Mouse (Mus musculus): ENCODE measurements around the gene Cdh1. TPM values are rescaled to one million over a fixed set of nuclear protein-coding genes. Genes with fewer than 3 reads are reported as not detected.
A peak's percentile ranks its signal among the peaks of the same experiment; 100 is the strongest.

Gene Cdh1
- polyA plus RNA-seq, 1 experiment from 2014 or later: 11.5 TPM

DNA sequence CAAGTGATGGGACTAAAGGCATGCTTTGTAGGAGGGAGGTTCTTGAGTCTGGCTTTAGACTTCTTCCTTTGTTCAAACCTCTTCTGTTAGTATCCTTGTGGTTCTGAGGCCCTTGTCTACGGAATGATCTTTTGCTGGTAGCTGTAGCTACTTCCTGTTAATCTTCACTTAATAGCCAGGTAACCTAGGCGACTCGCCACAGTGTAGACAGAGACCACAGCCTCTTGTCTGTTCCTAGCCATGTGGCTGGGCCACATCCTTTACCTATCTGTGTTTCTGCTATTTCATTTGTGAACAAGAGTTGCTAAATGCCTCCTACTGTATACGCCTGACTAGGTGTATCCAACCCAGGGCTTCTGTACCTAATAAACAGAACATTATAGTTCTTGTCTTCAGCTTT, 39.9 kb downstream of the Cdh1 start:
- H3K9me3 ChIP-seq (ENCODE audit: control insufficient read depth, low read length): no peaks in the 10 kb centered on the region
- no peaks in the 10 kb centered on the region for H3K27me3 ChIP-seq (ENCODE audit: control insufficient read depth, insufficient read depth, low read length)
- no peaks in the 10 kb centered on the region for H3K36me3 ChIP-seq (ENCODE audit: control insufficient read depth, insufficient read depth, low read length)
- H3K9ac ChIP-seq (ENCODE audit: low read length): no peak overlapping the region
- ATAC-seq (ENCODE audit: insufficient number of reproducible peaks, low FRiP score, low TSS enrichment, low read depth) (no peak), DNase-seq (ENCODE audit: low spot score) (no peak)
- H3K27ac ChIP-seq (replicated peaks; ENCODE audit: low read depth, low read length): no peak overlapping the region
- no peaks in the 10 kb centered on the region for H3K4me1 ChIP-seq (ENCODE audit: control insufficient read depth, insufficient read depth, low read length)
- H3K4me3 ChIP-seq (ENCODE audit: low read depth, low read length): no peak overlapping the region
- no peak overlapping the region for H3K4me2 ChIP-seq (ENCODE audit: low read depth, severe bottlenecking)
- 87% methylated on average over 4 of the region's 4 CpGs for WGBS

DNA sequence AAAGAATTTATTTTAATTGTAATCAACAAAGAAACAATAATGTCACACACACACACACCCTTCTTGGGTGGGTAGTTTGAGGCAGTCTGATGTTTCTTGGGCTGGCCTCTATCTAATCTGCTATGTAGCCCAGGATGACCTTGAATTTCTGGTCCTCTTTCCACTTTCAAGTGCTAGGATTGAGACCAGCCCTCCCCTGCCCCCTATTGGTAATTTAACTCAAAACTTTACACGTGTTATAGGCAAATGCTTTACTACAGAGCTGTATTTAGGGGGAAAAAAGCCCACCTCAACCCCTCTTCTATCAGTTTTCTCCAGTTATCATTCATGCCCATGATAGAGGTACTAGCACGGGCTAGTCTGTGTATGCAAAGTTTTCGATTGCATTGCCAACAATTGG, 41.8 kb downstream of the Cdh1 start:
- Histone ChIP-seq H3K27me3 (ENCODE audit: control insufficient read depth, insufficient read depth, low read length) (no peaks in the 10 kb centered on the region), H3K4me2 (ENCODE audit: low read depth, severe bottlenecking) (no peak overlapping the region), H3K4me1 (ENCODE audit: control insufficient read depth, insufficient read depth, low read length) (no peaks in the 10 kb centered on the region), H3K27ac (replicated peaks; ENCODE audit: low read depth, low read length) (no peak overlapping the region), H3K9me3 (ENCODE audit: control insufficient read depth, low read length) (no peaks in the 10 kb centered on the region), H3K36me3 (ENCODE audit: control insufficient read depth, insufficient read depth, low read length) (no peaks in the 10 kb centered on the region), H3K4me3 (ENCODE audit: low read depth, low read length) (no peak overlapping the region), H3K9ac (ENCODE audit: low read length) (no peak overlapping the region)
- ATAC-seq (ENCODE audit: insufficient number of reproducible peaks, low FRiP score, low TSS enrichment, low read depth) (no peak), DNase-seq (ENCODE audit: low spot score) (no peak)
- WGBS: 80% methylated on average over 3 of the region's 3 CpGs

DNA sequence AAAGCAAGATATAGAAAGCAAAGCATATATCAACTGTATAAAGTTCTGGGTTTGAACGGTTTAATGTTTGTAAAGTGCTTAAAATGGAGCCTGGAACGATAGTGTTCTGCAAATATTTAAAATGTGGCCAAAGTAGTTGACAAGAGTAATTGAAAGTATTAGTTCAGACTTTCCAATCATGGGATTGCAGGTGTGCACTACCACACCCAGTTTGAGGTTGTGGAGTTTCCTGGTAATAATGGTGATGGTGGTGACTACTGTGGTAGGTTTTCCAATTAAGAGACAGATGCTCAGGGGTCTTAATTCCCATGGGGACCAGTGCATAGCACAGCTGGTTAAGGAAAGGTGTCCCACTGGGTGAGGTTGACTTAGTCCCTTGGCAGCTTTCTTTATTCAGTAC, 43.0 kb downstream of the Cdh1 start:
- Histone ChIP-seq H3K4me3 (ENCODE audit: low read depth, low read length) (no peak overlapping the region), H3K27ac (replicated peaks; ENCODE audit: low read depth, low read length) (no peak overlapping the region), H3K36me3 (ENCODE audit: control insufficient read depth, insufficient read depth, low read length) (no peaks in the 10 kb centered on the region), H3K9ac (ENCODE audit: low read length) (no peak overlapping the region), H3K4me1 (ENCODE audit: control insufficient read depth, insufficient read depth, low read length) (no peaks in the 10 kb centered on the region), H3K27me3 (ENCODE audit: control insufficient read depth, insufficient read depth, low read length) (no peaks in the 10 kb centered on the region), H3K4me2 (ENCODE audit: low read depth, severe bottlenecking) (no peak overlapping the region), H3K9me3 (ENCODE audit: control insufficient read depth, low read length) (no peaks in the 10 kb centered on the region)
- no peak for ATAC-seq (ENCODE audit: insufficient number of reproducible peaks, low FRiP score, low TSS enrichment, low read depth)
- no peak for DNase-seq (ENCODE audit: low spot score)
- 93% methylated on average over 2 of the region's 2 CpGs for WGBS

DNA sequence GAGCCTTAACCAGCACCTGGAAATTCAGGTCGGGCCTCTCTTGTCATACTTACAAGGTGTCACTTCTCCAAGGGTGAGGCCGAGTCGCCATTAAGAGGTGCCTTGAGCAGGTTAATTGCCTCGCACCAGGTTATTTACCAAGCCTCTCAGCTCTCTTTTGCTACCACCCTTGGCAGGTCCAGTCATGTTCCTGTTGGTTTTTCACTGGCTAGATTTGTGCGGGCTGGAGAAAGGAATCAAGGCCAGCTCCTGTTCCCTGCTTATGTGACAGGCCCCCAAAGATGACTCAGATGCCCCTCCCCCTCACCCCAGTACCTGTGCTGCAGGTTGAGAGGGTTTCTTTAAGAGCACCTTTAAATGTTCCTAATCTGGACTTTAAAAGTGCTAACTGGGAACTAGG, 43.6 kb downstream of the Cdh1 start:
- Histone ChIP-seq H3K36me3 (ENCODE audit: control insufficient read depth, insufficient read depth, low read length) (no peaks in the 10 kb centered on the region), H3K9ac (ENCODE audit: low read length) (no peak overlapping the region), H3K4me1 (ENCODE audit: control insufficient read depth, insufficient read depth, low read length) (no peaks in the 10 kb centered on the region), H3K4me2 (ENCODE audit: low read depth, severe bottlenecking) (no peak overlapping the region), H3K9me3 (ENCODE audit: control insufficient read depth, low read length) (no peaks in the 10 kb centered on the region), H3K27ac (replicated peaks; ENCODE audit: low read depth, low read length) (no peak overlapping the region), H3K27me3 (ENCODE audit: control insufficient read depth, insufficient read depth, low read length) (no peaks in the 10 kb centered on the region), H3K4me3 (ENCODE audit: low read depth, low read length) (no peak overlapping the region)
- ATAC-seq (ENCODE audit: insufficient number of reproducible peaks, low FRiP score, low TSS enrichment, low read depth) (no peak), DNase-seq (ENCODE audit: low spot score) (no peak)
- WGBS: 63% methylated on average over 5 of the region's 5 CpGs

DNA sequence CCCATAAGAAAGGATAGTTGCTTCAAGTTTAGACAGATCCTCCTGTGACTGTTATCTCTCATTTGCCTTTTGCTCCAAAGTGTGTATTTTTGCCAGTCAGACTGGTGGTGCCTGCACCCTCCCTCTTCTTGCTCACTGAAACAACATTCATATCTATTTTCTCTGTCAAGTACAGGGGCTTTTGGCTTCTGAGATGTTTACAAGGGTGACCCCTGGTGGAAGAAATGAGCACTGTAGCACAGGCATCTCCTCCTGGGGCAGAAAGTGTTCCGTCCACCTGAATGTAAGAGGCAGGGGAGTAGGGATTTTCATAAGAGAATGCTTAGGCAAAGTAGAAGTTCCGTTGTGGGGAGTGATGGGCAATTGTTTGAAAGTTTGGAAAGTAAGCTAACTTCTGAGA, 44.2 kb downstream of the Cdh1 start:
- H3K4me3 ChIP-seq (ENCODE audit: low read depth, low read length): no peak overlapping the region
- H3K4me1 ChIP-seq (ENCODE audit: control insufficient read depth, insufficient read depth, low read length): no peaks in the 10 kb centered on the region
- no peaks in the 10 kb centered on the region for H3K9me3 ChIP-seq (ENCODE audit: control insufficient read depth, low read length)
- no peak for ATAC-seq (ENCODE audit: insufficient number of reproducible peaks, low FRiP score, low TSS enrichment, low read depth)
- no peak overlapping the region for H3K27ac ChIP-seq (replicated peaks; ENCODE audit: low read depth, low read length)
- no peak overlapping the region for H3K4me2 ChIP-seq (ENCODE audit: low read depth, severe bottlenecking)
- 52% methylated on average over 2 of the region's 2 CpGs for WGBS
- no peaks in the 10 kb centered on the region for H3K27me3 ChIP-seq (ENCODE audit: control insufficient read depth, insufficient read depth, low read length)
- H3K9ac ChIP-seq (ENCODE audit: low read length): no peak overlapping the region
- no peaks in the 10 kb centered on the region for H3K36me3 ChIP-seq (ENCODE audit: control insufficient read depth, insufficient read depth, low read length)
- peak; percentile 91 for DNase-seq (ENCODE audit: low spot score)

DNA sequence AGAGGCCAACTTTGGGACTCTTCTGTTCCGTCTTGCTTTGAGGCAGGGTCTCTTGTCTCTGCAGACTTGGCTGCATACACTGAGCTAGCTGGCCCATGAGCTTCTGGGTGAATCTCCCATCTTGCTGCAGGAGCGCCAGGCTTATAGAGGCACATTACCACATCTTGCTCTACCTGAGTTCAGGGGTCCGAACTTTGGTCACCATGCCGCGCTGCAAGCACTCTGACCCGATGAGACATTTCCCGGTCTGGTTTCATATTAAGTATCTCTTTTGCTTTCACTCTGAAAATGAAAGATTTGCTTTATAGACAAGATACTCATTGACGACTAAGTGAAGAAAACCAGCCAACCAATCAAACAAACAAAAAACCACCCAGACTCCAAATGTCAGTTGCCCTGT, 45.3 kb downstream of the Cdh1 start:
- no peak overlapping the region for H3K4me3 ChIP-seq (ENCODE audit: low read depth, low read length)
- H3K9ac ChIP-seq (ENCODE audit: low read length): no peak overlapping the region
- H3K9me3 ChIP-seq (ENCODE audit: control insufficient read depth, low read length): no peaks in the 10 kb centered on the region
- no peak overlapping the region for H3K4me2 ChIP-seq (ENCODE audit: low read depth, severe bottlenecking)
- H3K4me1 ChIP-seq (ENCODE audit: control insufficient read depth, insufficient read depth, low read length): no peaks in the 10 kb centered on the region
- H3K27ac ChIP-seq (replicated peaks; ENCODE audit: low read depth, low read length): no peak overlapping the region
- no peaks in the 10 kb centered on the region for H3K36me3 ChIP-seq (ENCODE audit: control insufficient read depth, insufficient read depth, low read length)
- 95% methylated on average over 8 of the region's 8 CpGs for WGBS
- no peaks in the 10 kb centered on the region for H3K27me3 ChIP-seq (ENCODE audit: control insufficient read depth, insufficient read depth, low read length)
- DNase-seq (ENCODE audit: low spot score) (no peak), ATAC-seq (ENCODE audit: insufficient number of reproducible peaks, low FRiP score, low TSS enrichment, low read depth) (no peak)

DNA sequence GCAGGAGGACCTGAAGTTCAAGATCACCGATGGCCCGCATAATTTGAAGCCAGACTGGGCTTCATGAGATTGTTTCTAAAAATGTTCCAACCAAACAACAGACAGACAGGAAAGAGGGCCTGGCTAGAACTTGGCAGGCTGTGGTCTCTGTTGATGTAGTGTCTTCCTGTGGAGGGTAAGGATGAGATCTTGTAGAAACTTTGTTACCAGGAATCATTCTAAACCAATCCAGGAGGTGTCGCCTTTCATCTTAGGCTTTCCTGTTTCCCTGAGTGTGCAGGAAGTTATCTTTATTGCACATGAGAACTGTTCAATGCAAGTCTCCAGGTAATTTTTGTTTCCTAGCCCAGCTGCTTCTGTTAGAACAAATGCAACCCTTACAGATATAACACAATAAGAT, 48.8 kb downstream of the Cdh1 start:
- no peaks in the 10 kb centered on the region for H3K27me3 ChIP-seq (ENCODE audit: control insufficient read depth, insufficient read depth, low read length)
- no peaks in the 10 kb centered on the region for H3K9me3 ChIP-seq (ENCODE audit: control insufficient read depth, low read length)
- H3K9ac ChIP-seq (ENCODE audit: low read length): no peak overlapping the region
- ATAC-seq (ENCODE audit: insufficient number of reproducible peaks, low FRiP score, low TSS enrichment, low read depth): no peak
- 91% methylated on average over 3 of the region's 3 CpGs for WGBS
- H3K4me1 ChIP-seq (ENCODE audit: control insufficient read depth, insufficient read depth, low read length): no peaks in the 10 kb centered on the region
- DNase-seq (ENCODE audit: low spot score): no peak
- no peak overlapping the region for H3K27ac ChIP-seq (replicated peaks; ENCODE audit: low read depth, low read length)
- H3K4me2 ChIP-seq (ENCODE audit: low read depth, severe bottlenecking): no peak overlapping the region
- no peaks in the 10 kb centered on the region for H3K36me3 ChIP-seq (ENCODE audit: control insufficient read depth, insufficient read depth, low read length)
- no peak overlapping the region for H3K4me3 ChIP-seq (ENCODE audit: low read depth, low read length)

DNA sequence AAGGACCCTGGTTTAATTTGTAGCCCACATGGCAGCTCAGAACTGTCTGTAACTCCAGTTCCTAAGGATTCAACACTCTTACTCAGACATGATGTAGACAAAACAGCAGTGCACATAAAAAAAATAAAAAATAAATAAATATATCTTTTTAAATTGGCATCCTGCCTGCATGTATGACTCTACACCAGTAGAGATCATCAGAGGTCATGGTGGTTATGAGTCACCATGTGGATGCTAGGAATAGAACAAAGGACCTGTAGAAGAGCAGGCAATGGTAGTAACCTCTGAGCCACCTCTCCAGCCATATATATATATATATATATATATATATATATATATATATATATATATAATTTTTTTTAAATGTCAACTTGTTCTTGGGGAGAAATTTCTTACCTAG, 52.9 kb downstream of the Cdh1 start:
- Histone ChIP-seq H3K27ac (replicated peaks; ENCODE audit: low read depth, low read length) (no peak overlapping the region), H3K9ac (ENCODE audit: low read length) (no peak overlapping the region), H3K27me3 (ENCODE audit: control insufficient read depth, insufficient read depth, low read length) (no peaks in the 10 kb centered on the region), H3K4me2 (ENCODE audit: low read depth, severe bottlenecking) (no peak overlapping the region), H3K4me3 (ENCODE audit: low read depth, low read length) (no peak overlapping the region), H3K9me3 (ENCODE audit: control insufficient read depth, low read length) (no peaks in the 10 kb centered on the region), H3K36me3 (ENCODE audit: control insufficient read depth, insufficient read depth, low read length) (no peaks in the 10 kb centered on the region), H3K4me1 (ENCODE audit: control insufficient read depth, insufficient read depth, low read length) (no peaks in the 10 kb centered on the region)
- no peak for DNase-seq (ENCODE audit: low spot score)
- ATAC-seq (ENCODE audit: insufficient number of reproducible peaks, low FRiP score, low TSS enrichment, low read depth): no peak

DNA sequence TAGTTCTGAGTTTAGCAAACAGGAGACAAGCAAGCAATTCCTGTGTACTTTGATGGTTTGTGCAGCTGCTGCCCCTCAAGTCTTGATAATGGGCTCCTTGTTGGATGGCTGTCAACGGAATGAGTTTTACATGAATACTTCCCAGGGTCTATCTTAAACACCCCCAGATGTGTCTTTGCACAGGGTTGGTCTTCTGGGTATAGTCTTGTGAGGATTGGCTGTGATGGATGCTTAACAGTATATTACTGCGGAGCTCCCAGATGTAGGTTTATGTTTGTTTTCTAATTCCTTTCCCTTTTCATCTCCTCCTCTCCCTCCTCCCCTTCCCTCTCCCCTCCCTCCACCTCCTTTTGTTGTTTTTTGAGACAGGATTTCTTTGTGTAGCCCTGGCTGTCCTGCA, 69.6 kb downstream of the Cdh1 start:
- no peaks in the 10 kb centered on the region for H3K36me3 ChIP-seq (ENCODE audit: control insufficient read depth, insufficient read depth, low read length)
- no peak for DNase-seq (ENCODE audit: low spot score)
- no peak overlapping the region for H3K4me2 ChIP-seq (ENCODE audit: low read depth, severe bottlenecking)
- no peak overlapping the region for H3K4me3 ChIP-seq (ENCODE audit: low read depth, low read length)
- no peaks in the 10 kb centered on the region for H3K9me3 ChIP-seq (ENCODE audit: control insufficient read depth, low read length)
- H3K27ac ChIP-seq (replicated peaks; ENCODE audit: low read depth, low read length): no peak overlapping the region
- no peak overlapping the region for H3K9ac ChIP-seq (ENCODE audit: low read length)
- WGBS: 51% methylated on average over 2 of the region's 2 CpGs
- H3K27me3 ChIP-seq (ENCODE audit: control insufficient read depth, insufficient read depth, low read length): no peaks in the 10 kb centered on the region
- ATAC-seq (ENCODE audit: insufficient number of reproducible peaks, low FRiP score, low TSS enrichment, low read depth): no peak
- H3K4me1 ChIP-seq (ENCODE audit: control insufficient read depth, insufficient read depth, low read length): no peaks in the 10 kb centered on the region
